Mouse (Mus musculus) lung, postnatal 0 days (tissue): ENCODE measurements around the gene Kif26a.

Source experiments
- CTCF ChIP-seq: IDR thresholded peaks from 2 replicates; pipeline ENCODE4 v1.5.1; 2016; ENCODE audit warnings: antibody characterized with exemption, mild to moderate bottlenecking
- EP300 ChIP-seq: IDR thresholded peaks from 2 replicates; pipeline ENCODE4 v1.6.1; 2016; ENCODE audit warnings: antibody characterized with exemption, mild to moderate bottlenecking, control low read depth

GRCm38 (mm10) chr12:112109701-112110100 lies 36.3 kb upstream of the Kif26a start:
- TF ChIP-seq CTCF (no peak), EP300 (no peak)
